Mouse (Mus musculus) forebrain, embryonic 14.5 days (tissue): ENCODE results near the gene Actr3b. TPM values are rescaled to one million over a fixed set of nuclear protein-coding genes. Genes with fewer than 3 reads are reported as not detected.

Experiments
- ATAC-seq: fragments of 200-750 bp; cut with Nextera tagmentation; 2 replicates; pipeline ENCODE4 v1.8.0; 2017; ENCODE audit warnings: mild to moderate bottlenecking, moderate library complexity
- DNase-seq: peaks from one replicate; pipeline ENCODE4 v3.0.0-alpha.2; 2015; ENCODE audit warnings: low spot score
- H3K27ac ChIP-seq: fragments of 300-500 bp; sonication (generic); 2 replicates; pipeline ENCODE4 v1.5.1; 2014; ENCODE audit warnings: low read depth, mild to moderate bottlenecking, control low read depth, low read length, moderate library complexity
- H3K27me3 ChIP-seq: fragments of 300-500 bp; sonication (generic); replicated peaks from 2 replicates; pipeline ENCODE4 v1.6.1; 2014; ENCODE audit warnings: low read length, control low read depth, mixed read lengths; ENCODE audit not compliant: control insufficient read depth, insufficient read depth
- H3K36me3 ChIP-seq: fragments of 300-500 bp; sonication (generic); 2 replicates; pipeline ENCODE4 v1.6.1; 2014; ENCODE audit warnings: low read length, control low read depth; ENCODE audit not compliant: control insufficient read depth, insufficient read depth
- H3K4me1 ChIP-seq: fragments of 300-500 bp; sonication (generic); 2 replicates; pipeline ENCODE4 v1.6.1; 2014; ENCODE audit warnings: antibody characterized with exemption, low read length, control low read depth; ENCODE audit not compliant: control insufficient read depth, insufficient read depth
- H3K4me2 ChIP-seq: fragments of 300-500 bp; sonication (generic); 2 replicates; pipeline ENCODE4 v1.6.1; 2014; ENCODE audit warnings: mild to moderate bottlenecking, control low read depth, low read length
- H3K4me3 ChIP-seq: fragments of 300-500 bp; sonication (generic); 2 replicates; pipeline ENCODE4 v1.5.1; 2014; ENCODE audit warnings: low read depth, low read length, control low read depth
- H3K9ac ChIP-seq: fragments of 300-500 bp; sonication (generic); 2 replicates; pipeline ENCODE4 v1.6.1; 2014; ENCODE audit warnings: mild to moderate bottlenecking, low read length, control low read depth, moderate library complexity
- H3K9me3 ChIP-seq: fragments of 300-500 bp; sonication (generic); replicated peaks from 2 replicates; pipeline ENCODE4 v1.6.1; 2016; ENCODE audit warnings: low read length, control low read depth, mixed read lengths; ENCODE audit not compliant: control insufficient read depth
- WGBS: fragments of 180-500 bp; shearing (Covaris S2); extraction: QIAGEN DNeasy Blood & Tissue Kit; methylation state at CpG from one replicate; pipeline ENCODE4 v1.1.7; 2014; 5-methylcytosine and 5-hydroxymethylcytosine counted together
- polyA plus RNA-seq: library from polyadenylated mRNA; unstranded; fragments of >200 nt; fragmentation: Nextera tagmentation; extraction: Ambion mirVana; gene quantifications from 2 replicates; pipeline ENCODE4 v1.2.1, GENCODE M21; 2014

Actr3b gene
- polyA plus RNA-seq, 1 experiment from 2014 or later, result 48.6 TPM

- H3K4me3 ChIP-seq, result no peak overlapping the region
- no peaks in the 10 kb centered on the region for H3K36me3 ChIP-seq
- H3K27ac ChIP-seq, result no peak overlapping the region
- WGBS, result 93% methylated on average over 2 of the region's 2 CpGs
- H3K4me1 ChIP-seq, result peaks cover 6% of the 10 kb centered on the region; the same call in 1 of the 2 replicates
- H3K27me3 ChIP-seq, result no peaks in the 10 kb centered on the region
- ATAC-seq (no peak), DNase-seq (no peak)
- no peaks in the 10 kb centered on the region for H3K9me3 ChIP-seq
- H3K9ac ChIP-seq, result no peak overlapping the region
- H3K4me2 ChIP-seq, result peak overlapping the region; percentile 86; the same call in 1 of the 2 replicates
Measured at GRCm38 (mm10) chr5:25761850-25762249, 2.1 kb downstream of the Actr3b start.

- no peaks in the 10 kb centered on the region for H3K36me3 ChIP-seq
- no peak for DNase-seq
- H3K4me1 ChIP-seq, result no peaks in the 10 kb centered on the region
- no peaks in the 10 kb centered on the region for H3K27me3 ChIP-seq
- no peak overlapping the region for H3K4me2 ChIP-seq
- ATAC-seq, result no peak
- no peak overlapping the region for H3K27ac ChIP-seq
- H3K4me3 ChIP-seq, result no peak overlapping the region
- H3K9ac ChIP-seq, result no peak overlapping the region
- no peaks in the 10 kb centered on the region; the same call in 1 of the 2 replicates for H3K9me3 ChIP-seq
- WGBS, result 80% methylated on average over 17 of the region's 17 CpGs
Measured at GRCm38 (mm10) chr5:25769006-25769405, 9.2 kb downstream of the Actr3b start.

- DNase-seq, result no peak
- Histone ChIP-seq H3K4me3 (no peak overlapping the region), H3K36me3 (no peaks in the 10 kb centered on the region), H3K27me3 (no peaks in the 10 kb centered on the region), H3K9ac (no peak overlapping the region), H3K9me3 (no peaks in the 10 kb centered on the region; the same call in 1 of the 2 replicates), H3K27ac (no peak overlapping the region), H3K4me1 (no peaks in the 10 kb centered on the region), H3K4me2 (no peak overlapping the region)
- ATAC-seq, result no peak
- WGBS, result 51% methylated on average over 2 of the region's 2 CpGs
Measured at GRCm38 (mm10) chr5:25769406-25769805, 9.6 kb downstream of the Actr3b start.

GRCm38 (mm10) chr5:25772456-25772855 lies 12.7 kb downstream of the Actr3b start:
- no peak for DNase-seq
- no peaks in the 10 kb centered on the region for H3K36me3 ChIP-seq
- H3K4me3 ChIP-seq, result no peak overlapping the region
- no peaks in the 10 kb centered on the region for H3K4me1 ChIP-seq
- no peak overlapping the region for H3K9ac ChIP-seq
- H3K9me3 ChIP-seq, result no peaks in the 10 kb centered on the region; the same call in 1 of the 2 replicates
- no peak overlapping the region for H3K27ac ChIP-seq
- ATAC-seq, result no peak
- H3K27me3 ChIP-seq, result no peaks in the 10 kb centered on the region
- no peak overlapping the region for H3K4me2 ChIP-seq
- WGBS, result 95% methylated on average over 9 of the region's 9 CpGs

GRCm38 (mm10) chr5:25773921-25774790 lies 14.4 kb downstream of the Actr3b start:
- WGBS, result 75% methylated on average over 13 of the region's 13 CpGs
- Histone ChIP-seq H3K9ac (no peak overlapping the region), H3K4me2 (no peak overlapping the region), H3K9me3 (no peaks in the 10 kb centered on the region; the same call in 1 of the 2 replicates), H3K4me1 (no peaks in the 10 kb centered on the region), H3K27me3 (no peaks in the 10 kb centered on the region), H3K27ac (no peak overlapping the region), H3K36me3 (no peaks in the 10 kb centered on the region), H3K4me3 (no peak overlapping the region)
- DNase-seq (no peak), ATAC-seq (no peak)

GRCm38 (mm10) chr5:25791570-25791969 lies 31.8 kb downstream of the Actr3b start:
- WGBS, result 93% methylated on average over 6 of the region's 6 CpGs
- no peak overlapping the region for H3K27ac ChIP-seq
- no peak overlapping the region for H3K4me3 ChIP-seq
- H3K27me3 ChIP-seq, result no peaks in the 10 kb centered on the region
- H3K9ac ChIP-seq, result no peak overlapping the region
- H3K4me1 ChIP-seq, result no peaks in the 10 kb centered on the region
- H3K36me3 ChIP-seq, result no peaks in the 10 kb centered on the region
- no peaks in the 10 kb centered on the region for H3K9me3 ChIP-seq
- no peak for DNase-seq
- no peak overlapping the region for H3K4me2 ChIP-seq
- no peak for ATAC-seq

GRCm38 (mm10) chr5:25797776-25798175 lies 38.0 kb downstream of the Actr3b start:
- no peaks in the 10 kb centered on the region for H3K4me1 ChIP-seq
- DNase-seq (no peak), ATAC-seq (no peak)
- H3K4me2 ChIP-seq, result no peak overlapping the region
- 86% methylated on average over 11 of the region's 11 CpGs for WGBS
- no peaks in the 10 kb centered on the region for H3K9me3 ChIP-seq
- H3K4me3 ChIP-seq, result no peak overlapping the region
- no peak overlapping the region for H3K9ac ChIP-seq
- H3K27ac ChIP-seq, result no peak overlapping the region
- no peaks in the 10 kb centered on the region for H3K27me3 ChIP-seq
- no peaks in the 10 kb centered on the region for H3K36me3 ChIP-seq

GRCm38 (mm10) chr5:25800929-25801328 lies 41.1 kb downstream of the Actr3b start:
- H3K9ac ChIP-seq, result no peak overlapping the region
- no peak overlapping the region for H3K4me3 ChIP-seq
- ATAC-seq, result peak; percentile 29; the same call in 1 of the 2 replicates
- no peaks in the 10 kb centered on the region for H3K27me3 ChIP-seq
- DNase-seq, result peak; percentile 50
- H3K27ac ChIP-seq, result no peak overlapping the region
- H3K4me2 ChIP-seq, result no peak overlapping the region
- whole genome bisulfite sequencing, result 52% methylated on average over 6 of the region's 6 CpGs
- H3K4me1 ChIP-seq, result no peaks in the 10 kb centered on the region
- no peaks in the 10 kb centered on the region for H3K36me3 ChIP-seq
- no peaks in the 10 kb centered on the region for H3K9me3 ChIP-seq

GRCm38 (mm10) chr5:25801744-25802143 lies 41.9 kb downstream of the Actr3b start:
- H3K4me2 ChIP-seq, result no peak overlapping the region
- 52% methylated on average over 4 of the region's 4 CpGs for WGBS

More at GRCm38 (mm10) chr5:25801744-25802143, 41.9 kb downstream of the Actr3b start:
- Histone ChIP-seq H3K27ac (no peak overlapping the region), H3K4me1 (no peaks in the 10 kb centered on the region), H3K36me3 (no peaks in the 10 kb centered on the region), H3K9ac (no peak overlapping the region), H3K4me3 (no peak overlapping the region), H3K9me3 (no peaks in the 10 kb centered on the region), H3K27me3 (no peaks in the 10 kb centered on the region)
- ATAC-seq, result peak; percentile 76
- DNase-seq, result peak; percentile 59
